Mouse (Mus musculus) olfactory bulb, adult 2 months (tissue): ENCODE data around the gene Nolc1. TPM values are rescaled to one million over a fixed set of nuclear protein-coding genes. Genes with fewer than 3 reads are reported as not detected.

ENCODE experiments used
- H3K27ac ChIP-seq: fragments of 200-500 bp; 2 replicates; pipeline ENCODE4 v1.5.1; 2012; ENCODE audit warnings: low read depth, low read length; ENCODE audit not compliant: insufficient read depth
- H3K4me1 ChIP-seq: fragments of 200-500 bp; 2 replicates; pipeline ENCODE4 v1.6.1; 2012; ENCODE audit warnings: low read length; ENCODE audit not compliant: control insufficient read depth, insufficient read depth
- H3K4me3 ChIP-seq: fragments of 200-500 bp; 2 replicates; pipeline ENCODE4 v1.5.1; 2012; ENCODE audit warnings: mild to moderate bottlenecking, low read depth, low read length, moderate library complexity; ENCODE audit not compliant: insufficient read depth
- CTCF ChIP-seq: fragments of 200-500 bp; IDR thresholded peaks from 2 replicates; pipeline ENCODE4 v1.5.1; 2012; ENCODE audit warnings: low read depth, mild to moderate bottlenecking, low read length, moderate library complexity; ENCODE audit not compliant: insufficient read depth
- POLR2A ChIP-seq: fragments of 200-500 bp; IDR thresholded peaks from 2 replicates; pipeline ENCODE4 v1.6.1; 2012; ENCODE audit warnings: mild to moderate bottlenecking, low read depth, low read length, moderate library complexity; ENCODE audit not compliant: insufficient read depth
- WGBS: fragments of 180-500 bp; shearing (Covaris S2); methylation state at CpG from one replicate; pipeline ENCODE4 v1.1.7; 2018; 5-methylcytosine and 5-hydroxymethylcytosine counted together
- polyA plus RNA-seq: library from polyadenylated mRNA; stranded (reverse); fragments of >200 nt; gene quantifications from 2 replicates; pipeline ENCODE4 v1.2.4, GENCODE M21; 2012; ENCODE audit warnings: low replicate concordance; ENCODE audit not compliant: missing spikeins, insufficient read depth, insufficient read length

Gene Nolc1
- polyA plus RNA-seq, 1 experiment, result not detected

DNA sequence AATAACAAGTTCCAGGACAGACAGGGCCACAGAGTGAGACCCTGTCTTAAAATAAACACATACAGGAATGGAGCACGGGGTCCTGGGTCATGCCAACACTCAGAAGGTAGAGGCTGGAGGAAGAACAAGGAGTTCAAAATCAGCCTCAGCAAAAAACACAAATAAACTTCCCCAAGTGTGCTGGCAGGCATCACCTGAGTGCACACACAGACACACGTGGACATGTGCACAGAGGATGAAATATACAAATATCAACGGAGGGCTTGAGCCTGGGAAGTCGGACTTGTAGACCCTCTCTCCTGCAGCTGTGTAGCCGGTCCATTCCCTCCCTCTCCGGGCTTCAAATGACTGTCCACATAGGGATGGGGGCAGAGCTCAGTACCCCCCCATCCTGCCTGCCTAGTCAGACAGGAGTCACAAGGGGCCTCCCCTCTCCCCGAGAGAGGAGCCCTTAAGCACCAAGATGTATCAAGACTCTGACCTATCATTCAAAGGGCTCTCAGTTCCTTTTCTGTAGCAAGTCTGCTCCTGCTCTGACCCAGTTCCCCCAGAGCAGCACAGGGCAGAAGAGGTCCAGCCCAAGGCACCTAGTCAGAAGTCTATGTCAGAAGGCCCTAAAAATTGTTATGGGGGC is 34.2 kb upstream of the Nolc1 start:
- peak overlapping the region; percentile 65 for H3K27ac ChIP-seq
- TF ChIP-seq POLR2A (no peak), CTCF (no peak)
- H3K4me1 ChIP-seq, result peaks cover 56% of the 10 kb centered on the region
- H3K4me3 ChIP-seq, result peak overlapping the region; percentile 46
- 10% methylated on average over 7 of the region's 7 CpGs for WGBS

DNA sequence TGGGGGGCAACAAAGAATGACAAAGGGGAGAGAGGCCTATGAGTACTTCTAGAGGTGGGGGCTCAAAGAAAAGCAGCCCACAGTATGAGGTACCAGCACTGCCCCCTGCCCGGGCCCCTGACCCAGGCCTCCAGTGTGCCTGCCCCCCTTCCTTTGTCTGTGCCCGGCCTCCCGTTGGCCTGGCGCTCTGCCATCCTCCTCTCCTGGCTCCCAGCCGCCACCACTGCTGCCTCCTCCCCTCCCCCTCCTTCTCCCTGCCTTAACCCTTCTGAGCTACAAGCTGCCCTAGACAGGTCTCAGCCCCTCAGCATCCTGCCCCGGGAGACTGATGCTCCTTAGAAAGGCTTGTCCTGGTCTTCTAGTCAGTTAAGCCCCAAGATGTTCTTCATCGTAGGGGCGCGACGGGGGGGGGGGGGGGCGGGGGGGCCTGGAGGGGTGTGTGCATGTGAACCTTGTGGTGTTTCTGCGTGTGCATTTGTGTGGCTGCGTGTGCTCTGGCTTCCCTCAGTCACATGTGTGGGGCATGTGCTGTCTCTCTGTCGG is 33.7 kb upstream of the Nolc1 start:
- Histone ChIP-seq H3K27ac (peak overlapping the region; percentile 87), H3K4me1 (peaks cover 58% of the 10 kb centered on the region), H3K4me3 (peak overlapping the region; percentile 46)
- WGBS, result 2% methylated on average over 11 of the region's 14 CpGs
- TF ChIP-seq POLR2A (0 out of 2 replicates have a peak, but pooled peaks have one; percentile 8), CTCF (no peak)

DNA sequence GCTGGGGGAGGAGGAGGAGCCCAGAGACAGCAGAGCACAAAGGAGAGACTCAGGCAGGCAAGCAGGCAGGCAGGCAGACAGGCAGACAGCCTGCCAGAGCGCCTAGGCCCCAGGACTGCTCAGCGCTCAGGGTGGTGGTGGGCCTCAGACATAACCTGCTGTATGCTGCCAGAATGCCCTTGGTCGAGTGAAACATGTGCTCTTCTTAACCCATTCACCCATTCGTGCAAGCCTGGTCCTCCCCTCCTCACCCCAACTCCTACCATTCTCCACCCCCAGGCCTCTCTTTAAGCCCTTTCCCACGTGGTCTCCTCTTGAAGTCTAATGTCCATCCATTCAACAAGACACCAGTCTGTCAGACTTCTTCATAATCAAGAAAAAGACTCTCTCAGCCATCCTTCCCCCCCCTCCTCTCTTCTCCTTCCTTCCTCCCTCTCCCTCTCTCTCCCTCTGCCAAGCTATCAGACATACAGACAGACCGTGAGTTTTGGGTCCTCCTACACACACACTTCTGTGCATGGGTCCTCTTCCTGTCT is 33.1 kb upstream of the Nolc1 start:
- peak; percentile 27; the same call in 1 of the 2 replicates for TF ChIP-seq POLR2A
- no peak for TF ChIP-seq CTCF
- Histone ChIP-seq H3K4me1 (peaks cover 53% of the 10 kb centered on the region), H3K27ac (peak overlapping the region; percentile 87), H3K4me3 (peak overlapping the region; percentile 46)
- 0% methylated on average over 6 of the region's 6 CpGs for WGBS

DNA sequence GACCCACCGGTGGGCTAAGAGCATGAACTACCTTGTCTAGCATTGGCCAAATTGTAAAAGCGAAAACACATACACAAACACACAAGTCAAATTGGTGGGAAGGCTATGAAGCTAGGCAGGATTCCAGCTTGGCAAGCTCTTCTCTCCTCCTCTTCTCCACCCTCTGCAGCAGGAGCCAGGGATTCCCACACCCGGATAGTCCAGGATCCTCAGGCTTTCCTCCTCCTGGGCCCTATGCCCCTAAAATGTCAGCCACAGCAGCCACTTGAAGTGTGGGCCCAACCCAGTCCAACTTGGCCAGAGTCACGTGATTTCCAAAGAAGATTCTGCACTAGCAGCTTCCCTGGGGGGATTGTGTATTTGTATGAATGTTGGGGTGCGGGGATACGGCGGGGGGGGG is 32.3 kb upstream of the Nolc1 start:
- TF ChIP-seq POLR2A (no peak), CTCF (no peak)
- H3K27ac ChIP-seq, result peak overlapping the region; percentile 23; the same call in 1 of the 2 replicates
- H3K4me1 ChIP-seq, result peaks cover 46% of the 10 kb centered on the region
- peak overlapping the region; percentile 44 for H3K4me3 ChIP-seq
- WGBS, result 13% methylated on average over 7 of the region's 7 CpGs

DNA sequence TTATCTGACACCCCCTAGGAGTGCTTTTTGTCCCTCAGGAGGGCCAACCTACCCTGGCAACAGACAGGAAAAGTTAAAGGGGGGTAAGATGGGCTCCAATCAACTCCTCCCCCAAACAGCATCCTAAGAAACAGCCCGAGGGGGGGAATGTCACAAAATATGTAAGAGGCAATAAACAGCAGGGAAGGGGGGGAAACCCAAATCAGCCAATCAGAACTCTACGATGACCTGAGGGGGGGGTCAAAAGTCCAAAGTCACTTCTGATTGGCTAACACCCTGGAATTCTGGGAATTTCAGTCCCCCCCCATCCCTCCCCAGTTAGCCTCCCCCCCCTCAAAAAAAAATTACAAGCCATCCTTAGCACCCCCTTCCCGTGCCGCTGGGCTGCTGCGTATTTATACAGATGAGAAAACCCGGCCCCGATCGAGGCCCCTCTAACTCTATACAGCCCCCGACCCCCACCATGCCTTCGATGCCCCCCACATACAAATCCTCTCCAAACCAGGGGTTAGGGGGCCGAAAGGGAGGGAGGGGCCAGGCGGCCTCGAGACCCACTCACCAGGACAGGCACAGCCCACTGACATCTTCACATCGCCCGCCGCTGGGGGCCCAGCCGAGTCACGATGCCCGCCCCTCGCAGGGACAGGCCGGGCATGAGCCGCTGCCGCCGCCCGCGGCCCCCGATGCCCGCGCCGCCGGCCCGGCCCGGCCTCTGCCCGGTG is 31.2 kb upstream of the Nolc1 start, which contains the start of gene Pprc1:
Gene Pprc1, plus strand, starts transcription at position 616 of the 722 bp plus-strand sequence.
- TF ChIP-seq POLR2A (no peak), CTCF (no peak)
- Histone ChIP-seq H3K4me3 (peak within 1 kb of the TSS; percentile 98), H3K4me1 (peaks cover 40% of the 10 kb centered on the region), H3K27ac (peak within 1 kb of the TSS; percentile 99)
- 1% methylated on average over 34 of the region's 34 CpGs for WGBS

DNA sequence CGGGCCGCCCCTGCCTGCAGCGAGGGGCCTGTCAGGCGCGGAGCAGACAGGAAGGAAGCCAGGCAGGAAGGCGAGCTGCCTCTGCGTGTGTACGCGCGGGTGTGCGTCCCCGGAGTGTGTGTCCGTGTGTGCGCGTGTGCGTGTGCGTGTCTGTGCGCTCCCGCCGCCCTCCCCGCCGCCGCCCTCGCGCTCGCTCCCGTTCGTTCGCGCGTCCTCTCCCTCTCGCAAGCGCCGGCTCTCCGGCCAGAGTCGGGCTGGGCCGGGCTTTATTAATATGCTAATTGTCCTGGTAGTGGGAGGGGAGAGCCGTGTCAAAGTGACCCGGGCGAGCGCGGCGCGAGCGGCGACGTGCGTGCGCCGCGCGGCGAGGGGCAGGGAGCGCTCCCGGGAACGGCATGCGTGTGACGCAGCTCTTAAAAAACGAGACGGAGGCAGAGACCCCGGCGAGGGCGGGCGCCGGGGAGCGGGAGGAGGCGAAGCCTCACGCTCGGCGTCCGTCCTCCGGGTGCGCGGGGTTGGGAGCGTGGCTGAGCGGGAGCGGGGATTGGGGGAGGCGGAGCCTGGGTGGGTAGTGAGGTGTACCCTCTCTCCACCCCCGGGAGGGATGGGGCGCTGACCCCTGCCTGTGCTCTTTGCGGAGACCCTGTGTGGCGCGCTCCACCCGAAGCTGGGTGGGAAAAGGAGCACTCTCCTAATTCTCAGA is 30.5 kb upstream of the Nolc1 start, which contains the start of gene Ldb1:
Gene Ldb1, minus strand, starts transcription at position 222 of the 703 bp plus-strand sequence.
- Histone ChIP-seq H3K4me3 (peak within 1 kb of the TSS; percentile 98), H3K4me1 (peaks cover 35% of the 10 kb centered on the region), H3K27ac (peak within 1 kb of the TSS; percentile 99)
- 1% methylated on average over 82 of the region's 84 CpGs for WGBS
- TF ChIP-seq CTCF (no peak), POLR2A (peak; percentile 78)

DNA sequence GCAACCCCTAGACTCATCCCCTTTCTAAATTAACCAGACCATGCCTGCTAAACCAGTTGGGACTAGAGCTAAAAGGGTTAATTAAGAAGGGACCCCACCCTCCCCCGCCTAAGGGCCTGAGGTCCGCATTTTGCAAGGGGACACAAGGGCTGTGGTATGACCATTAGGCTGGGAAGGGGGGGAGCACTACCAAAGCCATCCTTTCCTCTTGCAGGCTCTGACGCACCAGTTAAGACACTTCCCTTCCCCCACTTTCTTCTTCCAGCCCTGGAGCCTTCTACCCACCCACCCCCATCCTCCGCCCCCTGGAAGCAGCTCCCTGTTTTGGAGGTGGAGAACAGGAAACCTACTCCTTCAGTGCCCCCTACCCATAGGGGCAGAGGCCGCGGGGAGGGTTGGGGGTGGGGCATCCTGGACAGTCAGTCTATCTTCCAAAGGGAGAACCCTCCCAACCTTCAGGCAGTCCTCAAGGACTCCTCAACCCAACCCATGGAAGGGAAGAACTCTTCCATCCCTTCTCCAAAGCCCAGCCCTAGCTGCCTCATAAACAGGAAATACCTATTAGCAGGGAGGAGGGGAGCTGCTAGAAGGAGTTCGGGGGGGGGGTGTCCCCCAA is 29.9 kb upstream of the Nolc1 start:
- H3K4me1 ChIP-seq, result peaks cover 35% of the 10 kb centered on the region
- TF ChIP-seq CTCF, result no peak
- no peak; the same call in 1 of the 2 replicates for TF ChIP-seq POLR2A
- peak overlapping the region; percentile 99 for H3K27ac ChIP-seq
- H3K4me3 ChIP-seq, result peak overlapping the region; percentile 98
- 0% methylated on average over 7 of the region's 7 CpGs for WGBS

DNA sequence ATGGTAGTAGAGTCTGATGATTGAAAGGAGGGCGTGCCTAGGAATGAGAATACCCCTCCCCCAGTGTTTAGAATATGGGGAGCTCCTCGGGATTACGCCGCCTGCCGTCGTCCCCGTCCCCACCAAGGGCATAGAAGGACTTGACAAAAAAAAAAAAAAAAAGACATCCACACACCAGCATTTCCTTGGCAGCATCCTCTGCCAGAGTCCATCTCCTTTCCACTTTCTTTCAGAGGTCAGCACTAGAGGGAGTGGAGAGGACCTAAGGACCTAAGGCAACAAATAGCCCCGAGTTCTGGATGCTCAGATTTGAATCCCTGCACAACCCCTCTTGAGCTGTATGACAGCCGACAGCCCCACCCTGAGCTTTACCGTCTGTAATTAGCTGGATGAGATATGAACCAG is 29.0 kb upstream of the Nolc1 start:
- TF ChIP-seq CTCF, result no peak
- TF ChIP-seq POLR2A, result no peak
- no peak overlapping the region for H3K4me3 ChIP-seq
- WGBS, result 9% methylated on average over 10 of the region's 10 CpGs

More for the DNA sequence above, 29.0 kb upstream of the Nolc1 start:
- peak overlapping the region; percentile 71 for H3K27ac ChIP-seq
- peaks cover 28% of the 10 kb centered on the region for H3K4me1 ChIP-seq
